Mouse (Mus musculus): Measurements from ENCODE around the gene Cnot8.

The Cnot8 gene

DNA sequence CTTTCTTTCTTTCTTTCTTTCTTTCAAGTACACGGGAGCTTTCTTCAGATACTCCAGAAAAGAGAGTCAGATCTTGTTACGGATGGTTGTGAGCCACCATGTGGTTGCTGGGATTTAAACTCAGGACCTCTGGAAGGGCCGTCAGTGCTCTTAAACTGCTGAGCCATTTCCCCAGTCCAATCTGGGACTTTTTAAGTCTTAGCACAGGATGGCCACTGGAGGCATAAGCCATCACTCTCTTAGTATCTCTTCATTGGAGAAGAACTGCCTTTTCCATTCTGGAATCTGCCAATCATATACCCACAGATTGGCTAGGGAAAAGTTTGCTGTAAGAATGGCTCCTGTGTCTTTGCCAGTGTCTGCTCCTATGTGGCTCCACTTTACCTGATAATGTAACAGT is 3.1 kb downstream of the Cnot8 start:
- no peak for DNase-seq

- no peak for DNase-seq
These were observed 3.8 kb downstream of the Cnot8 start for GRCm38 (mm10) chr11:58107664-58108337.

DNA sequence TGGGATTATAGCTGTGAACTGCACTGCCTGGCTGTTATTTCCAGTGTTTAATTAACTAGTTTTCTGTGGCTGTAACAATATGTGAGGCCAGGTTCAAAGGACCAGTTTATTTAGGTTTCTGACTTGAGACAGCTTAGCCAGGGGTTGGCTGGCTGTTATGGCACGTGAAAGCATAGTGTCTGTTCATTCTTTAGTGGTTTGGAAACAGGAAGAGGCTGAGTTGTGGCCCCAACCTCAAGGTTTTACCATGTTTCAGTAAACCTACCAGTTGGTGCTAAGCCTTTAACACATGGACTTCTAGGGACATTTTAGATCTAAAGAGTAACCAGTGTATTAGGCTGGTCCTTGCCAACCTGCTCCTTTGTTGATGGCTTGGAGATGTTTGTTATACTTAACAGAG is 12.6 kb downstream of the Cnot8 start:
- no peak for DNase-seq

DNA sequence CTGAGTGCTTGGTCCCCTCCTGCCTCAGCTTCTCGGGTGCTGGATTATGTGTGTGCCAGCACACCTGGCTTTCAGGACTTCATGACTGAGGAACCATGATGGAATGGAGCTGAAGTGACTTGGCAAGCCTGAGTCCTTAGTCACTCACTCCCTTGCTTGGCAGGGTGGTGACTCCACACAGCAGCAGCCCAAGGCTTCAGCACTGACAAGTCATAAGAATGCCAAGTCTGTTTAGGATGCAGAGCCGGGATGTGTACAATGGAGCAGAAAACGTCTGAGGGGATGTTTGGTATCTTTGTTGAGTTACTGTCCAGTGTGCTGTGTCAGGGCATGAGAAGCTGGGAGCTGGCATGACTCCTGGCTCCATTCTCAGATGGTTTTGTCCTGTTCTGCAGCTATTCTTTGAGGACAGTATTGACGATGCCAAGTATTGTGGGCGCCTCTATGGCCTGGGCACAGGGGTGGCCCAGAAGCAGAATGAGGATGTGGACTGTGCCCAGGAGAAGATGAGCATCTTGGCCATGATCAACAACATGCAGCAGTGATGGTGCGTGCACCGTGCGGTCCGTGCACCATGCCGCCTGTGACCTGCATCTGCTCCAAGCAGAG is 13.2 kb downstream of the Cnot8 start:
- DNase-seq, result no peak

GRCm38 (mm10) chr11:58120655-58121054 is 16.7 kb downstream of the Cnot8 start:
- no peak for DNase-seq

- DNase-seq, result no peak
These were observed 17.4 kb downstream of the Cnot8 start for GRCm38 (mm10) chr11:58121351-58121750.

DNA sequence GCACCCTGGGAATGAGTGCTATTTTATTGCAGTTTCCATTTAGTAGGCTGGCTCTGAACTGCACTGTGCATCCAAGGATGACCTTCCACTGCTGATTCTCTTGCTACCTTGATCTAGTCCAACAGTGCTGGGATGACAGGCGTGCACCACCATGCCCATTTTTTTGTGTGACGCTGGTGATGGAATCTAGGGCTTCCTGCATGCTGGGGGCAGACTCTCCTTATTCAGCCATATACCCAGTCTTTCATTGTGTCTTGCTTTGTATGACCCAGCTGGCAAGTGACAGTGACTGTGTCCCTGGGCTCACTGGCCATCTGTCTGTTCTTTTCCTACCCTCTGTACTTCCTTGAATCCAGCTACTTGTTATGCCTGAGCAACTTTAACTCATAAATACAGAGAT is 19.8 kb downstream of the Cnot8 start:
- DNase-seq, result peak; percentile 65

DNA sequence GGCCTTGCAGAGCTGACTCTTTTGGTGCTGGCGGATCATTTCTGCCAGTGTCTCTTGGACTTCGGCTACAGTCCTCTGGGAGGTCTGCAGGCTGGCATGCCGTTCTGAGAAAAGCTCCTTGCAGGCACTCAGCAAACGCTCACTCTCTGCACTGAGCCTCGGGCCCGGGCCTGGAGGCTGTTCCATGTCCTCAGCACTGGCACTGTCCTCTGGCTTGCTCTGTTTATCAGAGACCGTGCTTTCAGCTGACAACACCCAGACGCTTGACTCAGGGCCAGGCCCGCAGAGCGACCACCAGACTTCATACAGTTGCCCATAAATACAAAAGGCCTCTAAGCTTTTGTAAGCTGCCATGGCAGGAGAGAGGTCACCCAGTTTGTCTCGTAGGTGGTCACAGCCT is 21.1 kb downstream of the Cnot8 start:
- DNase-seq, result no peak

DNA sequence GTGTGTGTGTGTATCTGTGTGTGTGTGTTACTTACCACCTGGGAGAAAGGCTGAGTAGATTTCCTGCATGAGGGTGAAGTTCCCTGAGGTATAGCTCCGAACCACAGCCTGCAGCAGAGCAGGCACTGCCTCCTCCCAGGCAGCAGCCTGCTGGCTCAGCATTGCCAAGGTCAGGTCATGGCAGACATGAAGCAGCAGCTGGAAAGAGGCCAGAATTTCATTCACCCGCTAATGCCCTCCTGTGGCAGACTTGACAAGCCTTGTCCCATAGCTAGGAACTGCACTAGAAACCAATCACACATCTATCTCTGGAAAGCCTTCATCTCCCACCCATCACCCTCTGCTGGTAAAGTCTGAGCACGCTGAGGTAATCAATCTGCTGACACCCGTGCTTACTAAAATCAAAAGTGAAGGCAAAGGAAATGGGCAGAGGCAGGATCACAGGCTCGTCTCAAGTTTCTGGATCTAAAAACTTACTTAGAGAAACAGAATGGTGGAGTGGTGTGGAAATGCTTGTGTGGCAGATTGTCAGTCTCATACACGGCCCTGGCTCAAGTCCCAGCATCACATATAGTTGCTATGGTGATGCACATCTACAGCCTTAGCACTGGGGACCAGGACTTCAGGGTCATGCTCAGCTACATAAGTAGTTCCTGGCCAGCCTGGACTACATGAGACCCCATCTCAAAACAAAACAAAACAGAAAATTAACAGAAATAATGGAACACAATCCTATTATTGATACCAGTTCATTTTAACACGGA is 22.6 kb downstream of the Cnot8 start:
- DNase-seq, result peak; percentile 84

- no peak for DNase-seq
These were observed 23.6 kb downstream of the Cnot8 start for GRCm38 (mm10) chr11:58127544-58127943.

DNA sequence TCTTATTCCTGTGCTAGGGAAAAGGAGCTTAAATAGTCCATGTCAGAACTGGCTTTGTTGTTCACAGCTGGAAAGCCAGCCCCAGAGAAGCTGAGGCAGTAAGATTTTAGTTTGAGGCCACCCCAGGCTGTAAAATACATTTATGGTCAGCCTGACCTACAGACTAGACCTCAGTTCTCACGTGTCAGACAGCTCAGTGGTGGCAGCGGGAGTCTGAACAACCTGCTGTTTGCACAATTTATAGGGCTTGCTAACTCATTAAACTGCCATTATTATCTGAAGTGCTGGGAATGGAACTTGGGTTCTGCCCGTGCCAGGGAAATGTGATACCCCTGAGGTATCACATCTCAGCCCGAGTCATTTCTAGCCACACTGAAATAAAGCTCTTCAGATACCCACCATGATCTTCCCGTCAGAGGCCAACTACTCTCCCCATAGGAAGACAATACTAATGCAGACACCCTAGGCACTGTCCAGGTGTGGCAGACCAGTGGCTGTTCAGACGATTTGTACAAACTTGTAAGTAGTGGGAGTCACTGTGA is 25.4 kb downstream of the Cnot8 start:
- DNase-seq, result no peak

GRCm38 (mm10) chr11:58132026-58132425 is 28.1 kb downstream of the Cnot8 start:
- DNase-seq, result no peak

DNA sequence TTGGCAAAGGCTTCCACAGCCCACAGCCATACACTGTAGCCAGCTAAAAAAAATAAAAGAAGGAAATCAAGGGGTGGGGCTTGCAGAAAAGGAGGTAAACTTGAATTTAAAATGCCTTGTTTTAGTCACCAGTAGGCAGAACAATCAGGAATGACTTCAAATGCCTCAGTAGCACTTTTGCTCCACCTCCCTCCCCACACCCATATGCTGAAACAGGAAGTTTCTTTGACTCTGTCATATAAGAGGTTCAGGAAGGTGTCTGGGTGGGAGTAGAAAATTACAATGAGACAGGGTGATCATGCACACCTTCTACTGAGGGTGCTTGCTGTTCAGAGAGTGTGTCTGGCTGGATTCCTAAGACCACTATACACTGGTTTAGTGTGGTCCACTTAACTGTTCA is 30.9 kb downstream of the Cnot8 start:
- no peak for DNase-seq

GRCm38 (mm10) chr11:58135296-58135695 is 31.3 kb downstream of the Cnot8 start:
- no peak for DNase-seq

DNA sequence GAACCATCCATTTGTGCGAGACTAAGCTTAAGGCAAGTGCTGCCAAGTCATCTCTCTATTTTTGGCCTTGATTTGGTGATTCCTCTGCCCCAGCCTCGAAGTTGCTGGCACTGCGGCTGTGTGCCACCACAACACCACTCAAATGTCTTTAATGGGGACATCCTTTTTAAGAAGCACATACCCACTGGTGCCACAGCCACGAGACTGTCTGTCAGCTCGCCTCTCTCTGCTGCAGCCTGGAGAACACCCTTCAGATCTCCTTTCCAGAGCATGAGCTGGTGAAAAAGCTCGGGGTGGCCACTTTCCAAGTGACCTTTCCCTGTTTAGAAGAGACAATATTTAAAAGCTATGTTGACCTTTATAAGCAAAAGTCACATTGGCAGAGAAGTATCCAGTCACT is 32.7 kb downstream of the Cnot8 start:
- no peak for DNase-seq

GRCm38 (mm10) chr11:58138821-58139220 is 34.9 kb downstream of the Cnot8 start:
- no peak for DNase-seq

DNA sequence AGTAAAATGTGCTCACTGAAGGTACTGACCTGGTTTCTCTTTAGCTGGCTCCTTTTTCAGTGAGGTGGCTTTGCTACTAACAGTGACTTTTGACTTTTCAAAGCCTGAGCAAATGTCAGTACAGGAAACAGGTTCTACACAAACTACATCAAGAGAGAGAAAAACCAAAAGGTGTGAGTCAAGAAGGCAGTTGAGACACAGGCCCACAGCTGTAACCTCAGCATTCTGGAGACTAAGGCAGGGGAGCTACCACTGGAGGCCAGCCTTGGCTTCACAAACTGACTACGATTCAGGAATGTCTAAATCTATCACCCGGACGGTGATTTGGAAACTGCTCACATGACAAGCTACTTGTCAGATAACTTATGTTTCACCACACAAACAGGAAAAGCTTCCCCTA is 35.5 kb downstream of the Cnot8 start:
- DNase-seq, result no peak

GRCm38 (mm10) chr11:58143704-58144426 is 39.9 kb downstream of the Cnot8 start:
- peak; percentile 39 for DNase-seq

- no peak for DNase-seq
These were observed 42.3 kb downstream of the Cnot8 start for GRCm38 (mm10) chr11:58146241-58146640.

- DNase-seq, result no peak
These were observed 51.5 kb downstream of the Cnot8 start for GRCm38 (mm10) chr11:58155458-58155857.

DNA sequence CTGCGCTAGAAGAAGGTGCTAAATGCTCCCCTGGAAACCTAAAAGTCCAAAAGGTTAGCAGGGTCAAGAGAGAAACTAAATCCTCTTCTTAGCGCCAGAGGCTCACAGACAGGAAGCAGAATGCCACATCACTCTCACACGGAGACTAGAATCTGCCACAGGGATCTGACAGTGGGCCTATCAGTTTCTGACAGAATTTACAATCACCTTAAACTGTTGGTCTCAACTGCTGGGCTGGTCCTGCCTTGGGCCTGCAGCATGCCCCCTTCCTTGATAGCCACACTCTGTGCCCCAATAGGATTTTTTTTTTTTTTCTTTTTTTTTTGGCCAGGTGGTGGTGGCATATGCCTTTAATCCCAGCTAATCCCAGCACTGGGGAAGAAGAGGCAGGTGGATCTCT is 52.9 kb downstream of the Cnot8 start:
- DNase-seq, result no peak

DNA sequence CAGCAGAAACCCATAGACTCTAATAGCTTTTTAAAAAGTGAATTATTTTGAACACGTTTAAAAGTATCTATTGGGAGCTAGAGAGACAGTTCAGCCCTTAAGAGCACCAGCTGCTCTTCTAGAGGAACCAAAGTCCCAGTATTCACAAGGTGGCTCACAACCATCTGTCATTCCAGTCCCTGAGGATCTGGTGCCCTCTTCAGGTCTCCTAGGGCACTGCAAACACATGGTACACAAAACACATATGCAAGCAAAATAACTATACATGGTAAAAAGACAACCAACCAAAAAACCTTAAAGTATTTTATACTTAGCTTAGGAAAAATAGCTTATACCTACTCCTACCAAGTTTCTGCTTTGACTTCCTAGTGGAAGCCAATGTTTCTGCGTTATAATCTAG is 61.1 kb downstream of the Cnot8 start:
- DNase-seq, result no peak

- DNase-seq, result no peak
These were observed 63.8 kb downstream of the Cnot8 start for GRCm38 (mm10) chr11:58167822-58168166.

Data from cerebellum, adult 9-10 months (tissue).